Mouse (Mus musculus) midbrain, embryonic 15.5 days (tissue): ENCODE results near the gene Gkap1. TPM values are rescaled to one million over a fixed set of nuclear protein-coding genes. Genes with fewer than 3 reads are reported as not detected.

Experiments
- ATAC-seq: fragments of 200-750 bp; cut with Nextera tagmentation; replicated peaks from 2 replicates; pipeline ENCODE4 v1.8.0; 2017; ENCODE audit warnings: moderate TSS enrichment
- H3K27ac ChIP-seq: fragments of 300-500 bp; sonication (generic); 2 replicates; pipeline ENCODE4 v1.5.1; 2015; ENCODE audit warnings: mild to moderate bottlenecking, inconsistent platforms
- H3K27me3 ChIP-seq: fragments of 300-500 bp; sonication (generic); replicated peaks from 2 replicates; pipeline ENCODE4 v1.6.1; 2015; ENCODE audit warnings: inconsistent platforms
- H3K36me3 ChIP-seq: fragments of 300-500 bp; sonication (generic); replicated peaks from 2 replicates; pipeline ENCODE4 v1.6.1; 2015; ENCODE audit warnings: inconsistent platforms
- H3K4me1 ChIP-seq: fragments of 300-500 bp; sonication (generic); 2 replicates; pipeline ENCODE4 v1.6.1; 2015; ENCODE audit warnings: inconsistent platforms
- H3K4me2 ChIP-seq: fragments of 300-500 bp; sonication (generic); 2 replicates; pipeline ENCODE4 v1.6.1; 2015; ENCODE audit warnings: inconsistent platforms, mild to moderate bottlenecking, moderate library complexity
- H3K4me3 ChIP-seq: fragments of 300-500 bp; sonication (generic); 2 replicates; pipeline ENCODE4 v1.5.1; 2015; ENCODE audit warnings: mild to moderate bottlenecking, inconsistent platforms
- H3K9ac ChIP-seq: fragments of 300-500 bp; sonication (generic); 2 replicates; pipeline ENCODE4 v1.6.1; 2015; ENCODE audit warnings: mild to moderate bottlenecking, inconsistent platforms
- H3K9me3 ChIP-seq: fragments of 300-500 bp; sonication (generic); 2 replicates; pipeline ENCODE4 v1.6.1; 2016; ENCODE audit warnings: inconsistent platforms
- WGBS: fragments of 180-500 bp; shearing (Covaris S2); methylation state at CpG from one replicate; pipeline ENCODE4 v1.1.7; 2015; ENCODE audit warnings: mixed read lengths; 5-methylcytosine and 5-hydroxymethylcytosine counted together
- polyA plus RNA-seq: library from polyadenylated mRNA; unstranded; fragments of >200 nt; fragmentation: Nextera tagmentation; extraction: Ambion mirVana; gene quantifications from 2 replicates; pipeline ENCODE4 v1.2.1, GENCODE M21; 2015

The Gkap1 gene
- polyA plus RNA-seq, 1 experiment from 2014 or later, result 32.6 TPM

DNA sequence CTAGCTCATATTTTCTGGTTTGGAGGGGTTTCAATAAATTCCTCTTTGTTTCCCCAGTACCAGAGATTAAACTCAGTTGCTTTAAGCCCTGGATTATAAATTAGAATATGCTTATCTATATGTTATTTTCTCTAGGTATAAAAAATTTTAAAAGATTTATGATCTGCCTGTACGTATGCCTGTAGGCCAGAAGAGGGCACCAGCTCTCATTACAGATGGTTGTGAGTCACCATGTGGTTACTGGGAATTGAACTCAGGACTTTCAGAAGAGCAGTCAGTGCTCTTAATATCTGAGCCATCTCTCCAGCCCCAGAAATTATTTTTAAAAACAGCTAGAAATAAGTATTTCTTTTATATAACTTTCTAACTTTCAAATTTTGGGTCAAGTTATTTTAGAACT is 13.8 kb upstream of the Gkap1 start:
- Histone ChIP-seq H3K9me3 (no peaks in the 10 kb centered on the region), H3K4me3 (no peak overlapping the region), H3K27ac (no peak overlapping the region), H3K4me1 (no peaks in the 10 kb centered on the region), H3K36me3 (no peaks in the 10 kb centered on the region), H3K4me2 (no peak overlapping the region), H3K9ac (no peak overlapping the region), H3K27me3 (no peaks in the 10 kb centered on the region)
- ATAC-seq, result no peak
- WGBS, result 83% methylated on average over 1 of the region's 1 CpGs

DNA sequence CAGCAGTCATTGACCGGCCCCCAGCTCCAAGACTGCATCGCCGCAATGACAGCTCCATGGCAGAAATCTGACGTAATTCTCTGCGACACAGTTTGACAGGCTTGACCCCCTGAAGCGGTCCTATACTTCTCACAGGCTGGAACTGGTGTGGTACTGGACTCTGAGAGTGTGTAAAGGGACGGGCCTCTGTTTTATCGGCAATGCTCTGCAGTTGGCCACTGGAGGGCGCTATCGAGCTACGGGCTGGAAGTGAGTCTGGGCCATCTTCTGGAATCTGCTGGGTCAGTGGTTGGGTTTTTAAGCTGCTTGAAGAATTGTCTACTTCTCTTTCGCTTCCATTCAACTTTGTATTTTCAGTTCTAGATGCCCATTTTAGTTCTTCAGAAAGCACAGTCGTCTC is 12.3 kb upstream of the Gkap1 start:
- no peaks in the 10 kb centered on the region for H3K9me3 ChIP-seq
- no peaks in the 10 kb centered on the region for H3K4me1 ChIP-seq
- H3K27ac ChIP-seq, result no peak overlapping the region
- no peak overlapping the region for H3K4me3 ChIP-seq
- no peaks in the 10 kb centered on the region for H3K36me3 ChIP-seq
- no peaks in the 10 kb centered on the region for H3K27me3 ChIP-seq
- ATAC-seq, result no peak
- 14% methylated on average over 13 of the region's 13 CpGs for WGBS
- H3K9ac ChIP-seq, result no peak overlapping the region
- H3K4me2 ChIP-seq, result no peak overlapping the region

DNA sequence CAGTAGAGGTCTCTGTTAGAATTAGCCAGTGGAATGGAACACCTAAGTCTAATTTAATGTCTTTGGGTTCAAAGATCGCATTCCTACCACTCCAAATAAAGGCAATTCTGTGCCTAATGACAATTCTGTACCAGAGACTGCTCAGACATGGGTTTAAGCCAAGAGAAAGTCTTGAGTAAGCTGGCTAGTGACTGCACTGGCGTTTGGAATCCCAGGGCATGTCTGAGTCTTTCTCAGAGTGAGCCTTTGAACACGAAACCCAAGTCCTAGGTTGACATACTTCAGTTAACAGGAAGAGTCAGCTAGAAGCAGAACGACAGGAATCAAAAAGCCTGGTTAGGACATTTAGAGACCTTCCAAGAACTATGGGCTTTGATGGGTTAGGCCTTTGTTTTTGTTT is 8.0 kb upstream of the Gkap1 start:
- WGBS, result 53% methylated on average over 4 of the region's 4 CpGs
- no peaks in the 10 kb centered on the region for H3K9me3 ChIP-seq
- no peak overlapping the region for H3K4me3 ChIP-seq
- no peaks in the 10 kb centered on the region for H3K4me1 ChIP-seq
- ATAC-seq, result no peak
- no peak overlapping the region for H3K27ac ChIP-seq
- H3K36me3 ChIP-seq, result no peaks in the 10 kb centered on the region
- H3K9ac ChIP-seq, result no peak overlapping the region
- no peak overlapping the region for H3K4me2 ChIP-seq
- H3K27me3 ChIP-seq, result no peaks in the 10 kb centered on the region

GRCm38 (mm10) chr13:58281936-58282335 is 6.4 kb upstream of the Gkap1 start:
- no peak for ATAC-seq
- H3K27ac ChIP-seq, result no peak overlapping the region
- H3K9me3 ChIP-seq, result no peaks in the 10 kb centered on the region
- H3K36me3 ChIP-seq, result no peaks in the 10 kb centered on the region
- no peak overlapping the region for H3K9ac ChIP-seq
- no peak overlapping the region for H3K4me2 ChIP-seq
- no peaks in the 10 kb centered on the region for H3K27me3 ChIP-seq
- WGBS, result 72% methylated on average over 4 of the region's 4 CpGs
- H3K4me3 ChIP-seq, result no peak overlapping the region
- no peaks in the 10 kb centered on the region for H3K4me1 ChIP-seq

DNA sequence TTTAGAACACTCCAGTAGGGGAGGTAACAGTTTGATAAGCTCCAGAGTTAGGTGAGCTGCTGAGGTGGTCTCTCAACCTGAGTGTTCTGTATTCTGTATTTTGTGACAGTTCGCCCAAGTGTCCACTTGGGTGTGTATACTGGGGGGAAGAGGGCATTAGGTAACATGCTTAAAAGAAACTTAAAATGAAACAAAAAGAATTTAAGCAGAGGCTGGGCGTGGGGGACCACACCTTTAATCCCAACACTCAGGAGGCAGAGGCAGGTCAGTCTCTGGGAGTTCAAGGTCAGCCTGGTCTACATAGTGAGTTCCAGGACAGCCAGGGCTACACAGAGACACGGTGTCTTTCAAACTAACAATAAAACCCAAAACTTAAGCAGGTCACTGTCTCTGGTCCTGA is 5.0 kb upstream of the Gkap1 start:
- no peaks in the 10 kb centered on the region for H3K4me1 ChIP-seq
- no peak overlapping the region for H3K27ac ChIP-seq
- H3K4me2 ChIP-seq, result no peak overlapping the region
- no peak overlapping the region for H3K4me3 ChIP-seq
- WGBS, result 91% methylated on average over 3 of the region's 3 CpGs
- no peaks in the 10 kb centered on the region for H3K9me3 ChIP-seq
- H3K9ac ChIP-seq, result no peak overlapping the region
- no peaks in the 10 kb centered on the region for H3K27me3 ChIP-seq
- H3K36me3 ChIP-seq, result no peaks in the 10 kb centered on the region
- no peak for ATAC-seq

GRCm38 (mm10) chr13:58276256-58276655 is 757 bp upstream of the Gkap1 start:
- WGBS, result 81% methylated on average over 10 of the region's 10 CpGs
- H3K4me1 ChIP-seq, result peaks cover 20% of the 10 kb centered on the region

GRCm38 (mm10) chr13:58275076-58275475 is 423 bp downstream of the Gkap1 start:
- H3K4me1 ChIP-seq, result peaks cover 20% of the 10 kb centered on the region
- H3K4me3 ChIP-seq, result peak overlapping the region; percentile 65
- 15% methylated on average over 9 of the region's 9 CpGs for WGBS
- no peak for ATAC-seq
- peak overlapping the region; percentile 55; the same call in 1 of the 2 replicates for H3K9ac ChIP-seq
- peak overlapping the region; percentile 81; the same call in 1 of the 2 replicates for H3K27ac ChIP-seq
- no peaks in the 10 kb centered on the region for H3K9me3 ChIP-seq
- no peaks in the 10 kb centered on the region for H3K27me3 ChIP-seq
- H3K36me3 ChIP-seq, result no peaks in the 10 kb centered on the region
- H3K4me2 ChIP-seq, result peak overlapping the region; percentile 61

More at GRCm38 (mm10) chr13:58276256-58276655, 757 bp upstream of the Gkap1 start:
- Histone ChIP-seq H3K9ac (no peak overlapping the region), H3K36me3 (no peaks in the 10 kb centered on the region), H3K4me2 (no peak overlapping the region), H3K27me3 (no peaks in the 10 kb centered on the region), H3K4me3 (no peak overlapping the region), H3K27ac (no peak overlapping the region), H3K9me3 (no peaks in the 10 kb centered on the region)
- ATAC-seq, result no peak

DNA sequence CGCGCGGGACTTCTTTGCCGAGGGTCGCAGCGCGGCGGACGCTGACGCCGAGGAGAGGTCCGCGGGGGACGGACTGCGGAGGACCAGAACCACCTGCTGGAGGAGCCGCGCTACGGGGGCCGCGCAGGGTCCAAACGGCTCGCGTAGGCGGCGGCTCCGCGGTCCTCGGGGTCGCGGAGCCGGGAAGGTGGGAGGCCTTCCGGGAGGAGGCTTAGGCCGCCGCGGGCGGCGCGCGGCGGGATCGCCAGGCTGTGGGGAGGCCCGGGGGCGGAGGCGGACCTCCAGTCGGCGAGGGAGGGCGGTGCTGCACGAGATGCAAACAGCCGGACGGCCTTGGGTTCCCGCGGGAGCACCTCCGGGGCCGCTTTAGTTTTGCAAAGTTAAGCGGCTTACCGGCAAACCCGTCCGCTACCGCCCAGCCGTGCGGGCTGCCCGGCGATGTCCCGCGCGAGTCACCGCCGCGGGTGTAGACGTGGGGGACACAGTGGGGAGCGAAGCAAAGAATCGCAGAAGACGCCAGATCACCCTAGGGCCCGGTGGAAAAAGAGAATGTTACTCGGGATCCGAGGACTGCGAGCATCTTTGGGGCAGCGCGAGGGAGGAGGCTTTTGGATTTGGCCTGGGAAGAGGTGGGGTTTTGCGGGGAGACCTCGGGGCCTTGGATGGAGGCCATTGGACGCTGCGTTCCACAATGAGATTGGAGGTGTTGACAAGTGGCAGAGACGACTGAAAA is 1.1 kb downstream of the Gkap1 start:
- Histone ChIP-seq H3K27ac (peak overlapping the region; percentile 81), H3K9me3 (no peaks in the 10 kb centered on the region), H3K36me3 (no peaks in the 10 kb centered on the region), H3K4me2 (peak overlapping the region; percentile 61), H3K4me3 (peak overlapping the region; percentile 65), H3K9ac (peak overlapping the region; percentile 55), H3K4me1 (peaks cover 20% of the 10 kb centered on the region), H3K27me3 (no peaks in the 10 kb centered on the region)
- ATAC-seq, result peak; percentile 92
- WGBS, result under 1% methylated on average over 84 of the region's 84 CpGs

- Histone ChIP-seq H3K9ac (peak overlapping the region; percentile 55), H3K27me3 (no peaks in the 10 kb centered on the region), H3K36me3 (no peaks in the 10 kb centered on the region), H3K4me3 (peak overlapping the region; percentile 65), H3K4me2 (peak overlapping the region; percentile 61), H3K27ac (peak overlapping the region; percentile 81), H3K9me3 (no peaks in the 10 kb centered on the region), H3K4me1 (peaks cover 20% of the 10 kb centered on the region)
- ATAC-seq, result peak; percentile 79
- under 1% methylated on average over 99 of the region's 115 CpGs for WGBS
Measured at GRCm38 (mm10) chr13:58273411-58274258, 1.9 kb downstream of the Gkap1 start.

DNA sequence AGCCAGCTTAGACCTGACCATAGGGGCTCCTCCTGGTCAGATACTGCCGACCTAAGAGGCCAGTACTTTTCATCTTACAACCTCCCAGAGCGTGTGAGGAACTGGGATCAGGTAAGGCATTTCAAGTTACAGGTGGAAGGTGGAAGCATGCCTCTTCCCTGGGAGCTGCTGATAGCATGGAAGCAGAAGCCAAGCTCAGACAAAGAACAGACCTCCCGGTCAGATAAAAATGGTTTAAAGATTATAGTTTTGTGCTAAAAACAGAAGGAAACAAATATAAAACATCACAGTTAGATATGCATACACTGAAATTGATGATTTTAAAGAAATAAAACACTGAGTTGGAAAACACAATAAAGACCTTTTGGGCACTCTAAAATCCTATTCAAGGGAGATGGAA is 8.6 kb downstream of the Gkap1 start:
- Histone ChIP-seq H3K4me1 (no peaks in the 10 kb centered on the region), H3K9me3 (no peaks in the 10 kb centered on the region)
- 82% methylated on average over 3 of the region's 3 CpGs for WGBS

GRCm38 (mm10) chr13:58263546-58263945 is 12.0 kb downstream of the Gkap1 start:
- Histone ChIP-seq H3K4me2 (no peak overlapping the region), H3K9ac (no peak overlapping the region), H3K27me3 (no peaks in the 10 kb centered on the region), H3K27ac (no peak overlapping the region), H3K4me3 (no peak overlapping the region), H3K4me1 (no peaks in the 10 kb centered on the region), H3K9me3 (no peaks in the 10 kb centered on the region), H3K36me3 (no peaks in the 10 kb centered on the region; the same call in 1 of the 2 replicates)
- WGBS, result 87% methylated on average over 8 of the region's 8 CpGs
- ATAC-seq, result no peak

More for the DNA sequence above, 8.6 kb downstream of the Gkap1 start:
- H3K4me3 ChIP-seq, result no peak overlapping the region
- H3K4me2 ChIP-seq, result no peak overlapping the region
- no peaks in the 10 kb centered on the region; the same call in 1 of the 2 replicates for H3K36me3 ChIP-seq
- ATAC-seq, result no peak
- no peaks in the 10 kb centered on the region for H3K27me3 ChIP-seq
- no peak overlapping the region for H3K27ac ChIP-seq
- no peak overlapping the region for H3K9ac ChIP-seq

- ATAC-seq, result no peak
- Histone ChIP-seq H3K9ac (no peak overlapping the region), H3K4me1 (no peaks in the 10 kb centered on the region), H3K27ac (no peak overlapping the region), H3K27me3 (no peaks in the 10 kb centered on the region), H3K4me3 (no peak overlapping the region), H3K36me3 (no peaks in the 10 kb centered on the region; the same call in 1 of the 2 replicates), H3K4me2 (no peak overlapping the region), H3K9me3 (no peaks in the 10 kb centered on the region)
- WGBS, result 84% methylated on average over 4 of the region's 4 CpGs
Measured at GRCm38 (mm10) chr13:58261674-58262073, 13.8 kb downstream of the Gkap1 start.
